Mouse (Mus musculus) 416B (cell line): ENCODE measurements around the gene Mmp7.

Source experiments
- DNase-seq: peaks from one replicate; pipeline ENCODE4 v3.0.0; 2011; ENCODE audit warnings: low read depth

Gene Mmp7

DNA sequence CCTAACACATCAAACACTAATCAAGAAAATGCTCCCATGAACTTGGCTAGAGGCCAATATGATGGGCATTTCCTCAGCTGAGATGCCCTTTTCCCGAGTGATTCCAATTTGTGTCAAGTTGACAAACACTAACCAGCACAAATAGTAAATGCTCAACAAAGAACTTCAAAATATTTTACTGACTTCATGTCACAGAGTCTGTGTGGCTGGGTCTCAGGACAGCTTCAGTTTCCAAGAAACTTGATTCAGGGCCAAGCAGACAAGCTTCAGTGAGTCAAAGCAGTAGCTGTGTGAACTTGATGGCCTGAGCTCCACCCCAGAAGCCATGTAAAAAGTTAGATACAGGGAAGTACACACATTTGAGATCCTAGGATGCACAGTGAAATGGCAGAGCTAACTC, 52.3 kb downstream of the Mmp7 start:
- DNase-seq: no peak

GRCm38 (mm10) chr9:7748881-7749280, 57.0 kb downstream of the Mmp7 start:
- no peak for DNase-seq
